Mouse (Mus musculus): ENCODE data around the gene Gabra1. TPM values are rescaled to one million over a fixed set of nuclear protein-coding genes. Genes with fewer than 3 reads are reported as not detected.

Gabra1 gene
- total RNA-seq (2021): 100 to 1,000 TPM; 603 to 705 TPM

DNA sequence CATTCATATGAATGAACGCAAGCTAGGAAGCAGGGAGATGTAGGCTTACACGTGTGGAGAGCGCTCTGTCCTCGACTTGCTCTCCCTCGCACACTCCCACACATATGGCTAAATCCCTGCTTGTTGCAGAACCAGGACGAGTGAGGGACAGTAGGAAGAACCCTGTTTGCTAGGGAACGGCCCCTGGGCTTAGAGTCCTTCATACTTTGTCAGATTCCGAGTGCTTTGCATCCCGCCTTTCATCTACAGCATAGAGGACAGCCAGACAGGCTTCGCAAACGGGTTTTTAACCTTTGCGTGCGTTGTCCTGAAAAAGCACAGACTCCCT is at the start of gene Gabra1:
Gene Gabra1 (minus strand): TSS at position 106 of the 328 bp plus-strand sequence.
- peak; percentile 47 to 63 for DNase-seq (ENCODE audit: low spot score in 2 of 2)
- intact Hi-C loops (cut with DNase I): loop anchor here (2.0 kb wide), 2 partner anchors 208 to 238 kb away; no protein-coding TSS in a partner anchor

DNA sequence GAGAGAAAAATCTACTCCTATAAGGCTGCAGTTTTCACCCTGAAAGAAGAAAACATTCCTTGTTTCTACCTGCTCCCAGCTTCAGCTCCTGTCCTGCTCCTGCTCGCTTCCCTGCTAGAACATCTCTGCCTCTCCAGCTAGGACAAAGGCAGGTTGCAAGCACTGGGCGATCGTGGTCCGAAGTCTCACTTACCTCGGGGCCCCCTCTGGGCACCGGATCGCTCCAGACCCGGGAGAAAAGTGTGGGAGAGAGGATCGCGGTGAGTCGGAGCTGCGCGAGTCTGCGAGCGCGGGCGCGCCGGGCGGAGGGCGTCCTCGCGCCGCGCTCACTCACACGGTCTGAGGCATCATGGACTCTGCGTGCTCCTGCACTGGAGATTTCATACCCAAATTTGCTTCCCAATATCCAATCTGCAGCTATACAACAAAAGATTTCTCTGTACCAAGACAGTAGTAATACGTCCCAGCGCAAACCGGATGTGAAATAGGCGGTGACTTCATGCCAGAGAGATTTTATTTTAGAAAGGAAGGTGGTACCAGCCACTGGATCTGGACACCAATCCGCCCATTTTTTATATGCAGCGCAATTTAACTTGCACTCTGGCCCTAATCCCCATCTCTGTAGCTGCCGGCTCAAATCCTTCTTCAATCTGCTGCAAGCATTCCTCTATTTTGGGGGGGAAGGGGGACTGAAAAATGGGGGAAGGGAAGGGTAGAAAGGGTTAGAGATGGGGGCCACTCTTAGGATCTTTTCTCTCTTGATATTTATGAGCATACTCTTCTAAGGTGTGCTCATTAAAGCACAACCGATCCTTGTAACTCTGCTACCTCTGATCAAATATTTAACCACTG is 531 bp downstream of the Gabra1 start:
- intact Hi-C loops (cut with DNase I): loop anchor here (2.0 kb wide), 2 partner anchors 209 to 239 kb away; no protein-coding TSS in a partner anchor
- DNase-seq (ENCODE audit: low spot score in 2 of 2): peak; percentile 70 to 81

DNA sequence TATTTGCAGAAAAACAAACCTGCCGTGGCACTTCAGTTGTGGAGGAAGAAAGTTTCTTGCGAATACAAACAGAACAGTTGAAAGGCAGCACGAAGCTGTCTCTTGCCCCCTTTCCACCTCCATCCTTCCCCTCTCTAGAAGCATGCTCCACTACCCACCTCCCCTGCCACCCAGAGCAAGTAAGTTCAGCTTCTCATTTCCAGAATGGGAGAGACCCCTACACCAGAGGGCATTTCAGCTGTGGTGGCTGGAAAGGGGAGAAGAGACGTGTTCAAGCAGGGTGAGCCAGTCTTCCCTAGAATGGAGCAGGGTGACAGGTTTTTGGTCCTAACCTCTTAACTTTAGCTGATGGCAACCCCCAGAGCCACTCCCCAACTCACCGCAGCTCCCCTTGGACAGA is 1.3 kb downstream of the Gabra1 start:
- intact Hi-C loops (cut with DNase I): no loop called here
- DNase-seq (ENCODE audit: low spot score in 2 of 2): peak in 1 of 2 experiments; percentile 32

DNA sequence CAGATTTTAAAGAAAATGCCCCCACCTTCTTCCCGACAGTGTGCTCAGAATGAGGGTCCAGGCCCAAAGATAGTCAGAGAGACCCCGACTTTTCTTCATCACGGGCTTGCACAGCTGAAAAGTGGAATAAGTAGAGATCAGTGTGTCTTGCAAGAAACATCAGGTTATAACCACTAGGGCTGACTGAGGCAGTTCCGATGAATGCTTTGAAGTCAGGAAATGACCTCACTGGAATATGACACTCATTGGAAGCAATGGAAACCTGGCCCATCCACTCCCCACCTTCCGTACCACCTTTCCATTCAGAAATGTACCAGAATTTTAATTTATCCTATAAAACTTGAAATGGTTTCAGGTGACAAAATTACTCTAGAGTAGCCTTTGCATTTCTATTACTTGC is 3.2 kb downstream of the Gabra1 start:
- DNase-seq (ENCODE audit: low spot score in 2 of 2): no peak
- intact Hi-C loops (cut with DNase I): loop anchor here (10.0 kb wide), 4 partner anchors 845 to 1405 kb away; no protein-coding TSS in a partner anchor

DNA sequence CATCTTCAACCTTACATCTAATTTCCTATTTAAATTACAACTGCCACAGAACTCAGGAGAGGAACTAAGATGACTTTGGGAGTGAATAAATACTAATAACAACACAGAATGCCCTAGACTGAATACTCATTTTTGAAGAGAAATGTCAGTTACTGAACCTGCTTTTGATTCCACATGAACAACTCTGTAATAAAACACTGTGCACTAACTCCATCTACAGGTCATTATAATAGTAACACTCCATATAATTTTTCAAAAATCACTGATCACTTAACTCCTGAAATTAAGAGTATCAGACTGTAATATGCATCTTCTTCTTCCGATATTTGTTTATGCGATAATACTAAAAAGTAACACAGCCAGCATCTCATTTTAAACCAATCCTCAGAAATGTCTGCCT is 4.4 kb downstream of the Gabra1 start:
- DNase-seq (ENCODE audit: low spot score in 2 of 2): no peak
- intact Hi-C loops (cut with DNase I): loop anchor here (10.0 kb wide), 4 partner anchors 843 to 1403 kb away; no protein-coding TSS in a partner anchor

DNA sequence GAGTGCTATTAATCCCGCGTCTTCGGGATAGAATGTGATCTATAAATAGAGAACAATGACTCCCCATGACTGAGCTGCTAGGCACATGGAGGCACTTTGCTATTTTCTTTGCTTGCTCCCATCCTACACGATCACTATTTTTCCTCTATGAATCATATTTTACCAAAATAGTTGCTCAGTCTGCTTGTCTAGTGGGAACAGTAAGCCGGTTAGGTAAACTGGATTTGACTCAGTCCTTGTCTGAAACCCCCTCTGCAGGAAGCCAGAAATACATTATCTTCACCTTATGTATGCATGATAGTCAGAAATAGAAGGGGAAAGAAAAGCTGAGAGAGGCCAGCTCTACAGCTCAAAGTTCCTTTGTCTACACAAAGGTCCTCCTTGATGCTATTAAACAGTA is 31.3 kb downstream of the Gabra1 start:
- DNase-seq (ENCODE audit: low spot score in 2 of 2): no peak
- intact Hi-C loops (cut with DNase I): no loop called here

DNA sequence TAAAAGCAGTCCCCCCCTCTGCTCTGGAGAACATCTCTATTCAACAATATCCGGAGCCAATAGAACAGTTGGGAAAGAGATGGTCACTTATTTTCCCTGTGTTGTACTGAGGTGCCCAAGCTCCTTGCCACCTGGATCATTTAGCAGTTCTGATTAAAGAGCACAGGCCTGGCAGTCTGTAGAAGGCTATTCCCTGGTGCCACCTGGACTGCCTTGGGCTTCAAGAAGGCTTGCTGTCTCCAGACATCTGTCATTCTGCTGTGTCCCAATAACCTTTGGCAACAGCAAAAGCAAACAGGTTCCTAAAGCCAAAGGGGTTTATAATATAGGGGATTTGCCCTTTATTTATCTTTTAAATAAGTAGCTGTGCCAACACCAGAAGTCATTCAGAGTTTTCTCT is 65.8 kb downstream of the Gabra1 start:
- DNase-seq (ENCODE audit: low spot score in 2 of 2): no peak
- intact Hi-C loops (cut with DNase I): no loop called here

DNA sequence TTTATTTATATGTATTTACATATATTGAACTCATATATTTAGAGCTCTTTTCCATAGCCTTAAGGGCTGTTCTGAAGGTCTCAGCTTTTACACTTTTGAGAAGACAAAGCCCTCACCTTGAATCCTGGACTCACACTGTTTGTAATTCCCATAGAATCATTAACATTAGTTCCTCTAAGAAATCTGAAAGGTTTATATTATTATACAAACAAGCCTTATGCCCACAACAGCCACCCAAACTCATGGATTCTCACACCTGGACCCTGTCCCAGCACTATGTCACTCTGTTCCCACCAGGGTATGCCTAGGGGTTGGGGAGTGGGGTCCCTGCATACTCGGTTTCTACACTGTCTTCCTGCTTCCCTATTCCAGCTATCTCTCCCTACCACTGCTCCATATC is 72.7 kb downstream of the Gabra1 start:
- intact Hi-C loops (cut with DNase I): no loop called here

DNA sequence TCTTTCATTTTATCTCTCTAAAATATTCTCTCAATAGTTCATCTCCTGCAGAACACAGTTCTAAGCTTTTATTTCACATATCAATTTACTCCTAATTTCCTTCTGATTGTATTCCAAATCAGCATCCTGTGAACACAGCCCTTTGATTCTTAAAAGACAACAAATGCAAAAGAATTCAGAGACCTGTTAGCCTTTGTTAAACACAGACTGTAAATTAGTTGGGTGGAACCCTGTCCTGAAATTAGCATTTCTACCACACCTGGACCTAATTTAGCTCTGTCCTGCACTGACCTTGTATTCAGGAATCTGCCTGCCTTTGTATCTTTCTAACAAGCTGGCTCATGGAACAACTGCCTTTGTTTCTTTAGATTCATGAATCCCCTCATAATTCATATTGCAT is 73.1 kb downstream of the Gabra1 start:
- intact Hi-C loops (cut with DNase I): no loop called here
- DNase-seq (ENCODE audit: low spot score in 2 of 2): no peak

More for the DNA sequence above, 72.7 kb downstream of the Gabra1 start:
- DNase-seq (ENCODE audit: low spot score in 2 of 2): no peak

DNA sequence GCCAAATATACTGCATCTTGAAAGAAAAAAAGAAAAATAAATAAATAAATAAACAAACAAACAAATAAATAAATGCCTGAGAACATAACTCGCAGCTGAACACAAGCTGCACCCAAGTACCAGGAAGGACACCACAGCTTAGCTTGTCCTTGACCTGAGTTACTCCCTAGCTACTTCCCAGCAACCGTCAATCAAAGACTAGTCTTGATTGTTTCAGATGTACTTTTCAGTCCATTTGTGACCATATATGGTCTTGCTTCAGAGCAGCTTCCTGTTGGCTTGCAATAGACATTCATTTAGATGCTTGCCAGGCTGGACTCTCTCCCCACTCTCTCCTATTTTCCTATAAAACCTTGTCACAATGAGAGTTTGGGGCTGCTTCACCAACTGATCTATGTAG is 87.2 kb downstream of the Gabra1 start:
- no peak for DNase-seq (ENCODE audit: low spot score in 2 of 2)
- intact Hi-C loops (cut with DNase I): no loop called here

Other genes with a start within 250 kb of the Gabra1 start
- 100 to 1,000 TPM; 192 to 206 TPM for gene Gabrg2, start 182.1 kb downstream of the Gabra1 start, total RNA-seq (2021)
- not detected for gene Gabra6, start 138.1 kb upstream of the Gabra1 start, total RNA-seq (2021)
- gene Gabrb2, start 236.8 kb upstream of the Gabra1 start, total RNA-seq (2021): 100 to 1,000 TPM; 187 to 190 TPM